In the genomic region with DNA sequence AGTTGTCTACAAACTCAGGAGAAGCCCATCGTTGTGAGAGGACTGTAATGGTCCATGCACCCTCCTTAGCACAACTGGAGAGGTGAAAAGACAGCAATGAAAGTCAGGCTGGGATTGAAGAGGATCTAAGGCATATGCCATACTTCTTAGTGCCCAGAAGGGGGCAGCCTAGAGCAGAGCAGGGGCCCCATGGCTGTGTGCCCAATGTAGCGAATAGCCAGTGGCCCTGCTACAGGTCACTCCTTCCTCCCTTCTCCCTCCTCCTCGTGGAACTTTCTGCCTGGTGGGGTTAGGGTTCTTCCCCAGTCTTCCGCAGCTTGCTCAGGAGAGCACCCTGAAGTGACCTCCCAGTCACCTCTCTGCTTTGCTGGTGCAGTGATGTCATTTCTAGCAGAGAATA, we compare ENCODE assay signal across 8 mouse cellular contexts.
DNase-seq lines count a peak whose midpoint lies in the region; ATAC-seq and TF ChIP-seq lines count a peak whose summit lies in the region.

No protein-coding gene starts in this region.

- no peak overlapping the region for H3K9ac ChIP-seq in midbrain, embryonic 16.5 days (ENCODE audit: low read depth, low read length)
- H3K9ac ChIP-seq in kidney, embryonic 16.5 days (replicated peaks; ENCODE audit: low read length) = no peak overlapping the region

- no peak for TF ChIP-seq POLR2A in cortical plate, adult 2 months (IDR thresholded peaks at IDR 0.05; ENCODE audit: extremely low read depth, insufficient read depth, low read length)

- H3K4me3 ChIP-seq in midbrain, embryonic 10.5 days = no peak overlapping the region
- H3K4me3 ChIP-seq in midbrain, embryonic 16.5 days (ENCODE audit: low read depth, low read length) = no peak overlapping the region
- no peak overlapping the region for H3K4me3 ChIP-seq in cortical plate, adult 2 months (ENCODE audit: insufficient read depth, low read length)
- no peak overlapping the region for H3K4me3 ChIP-seq in kidney, embryonic 16.5 days (ENCODE audit: low read length)

- peak; percentile 56 for TF ChIP-seq CTCF in cortical plate, adult 2 months (IDR thresholded peaks at IDR 0.05; ENCODE audit: extremely low read depth, insufficient read depth, low read length)

- H3K27me3 ChIP-seq in midbrain, embryonic 10.5 days (ENCODE audit: low read depth, poor library complexity, severe bottlenecking) = no peaks in the 10 kb centered on the region
- no peaks in the 10 kb centered on the region for H3K27me3 ChIP-seq in midbrain, embryonic 16.5 days (ENCODE audit: control insufficient read depth, insufficient read depth, low read depth, low read length)
- no peaks in the 10 kb centered on the region for H3K27me3 ChIP-seq in kidney, embryonic 16.5 days (ENCODE audit: insufficient read depth, low read length)

- H3K4me1 ChIP-seq in midbrain, embryonic 10.5 days = peaks cover 21% of the 10 kb centered on the region
- H3K4me1 ChIP-seq in midbrain, embryonic 16.5 days (ENCODE audit: control insufficient read depth, insufficient read depth, low read length) = peaks cover 3% of the 10 kb centered on the region; the same call in 1 of the 2 replicates
- peaks cover 10% of the 10 kb centered on the region for H3K4me1 ChIP-seq in cortical plate, adult 2 months (ENCODE audit: control insufficient read depth, insufficient read depth, low read length)
- no peaks in the 10 kb centered on the region for H3K4me1 ChIP-seq in kidney, embryonic 16.5 days (ENCODE audit: insufficient read depth, low read length)

- H3K27ac ChIP-seq in midbrain, embryonic 10.5 days (replicated peaks) = no peak overlapping the region
- H3K27ac ChIP-seq in midbrain, embryonic 16.5 days (ENCODE audit: low read length) = no peak overlapping the region
- no peak overlapping the region for H3K27ac ChIP-seq in cortical plate, adult 2 months (ENCODE audit: insufficient read depth, low read length)
- no peak overlapping the region for H3K27ac ChIP-seq in kidney, embryonic 16.5 days (ENCODE audit: low read length)

- H3K4me2 ChIP-seq in midbrain, embryonic 16.5 days (ENCODE audit: low read length) = no peak overlapping the region
- no peak overlapping the region for H3K4me2 ChIP-seq in kidney, embryonic 16.5 days (replicated peaks; ENCODE audit: low read depth, low read length)

- H3K36me3 ChIP-seq in midbrain, embryonic 10.5 days = no peaks in the 10 kb centered on the region
- H3K36me3 ChIP-seq in midbrain, embryonic 16.5 days (ENCODE audit: control insufficient read depth, insufficient read depth, low read length) = no peaks in the 10 kb centered on the region
- no peaks in the 10 kb centered on the region for H3K36me3 ChIP-seq in kidney, embryonic 16.5 days (ENCODE audit: insufficient read depth, low read length)

- 16% methylated on average over 4 of the region's 4 CpGs for WGBS in midbrain, embryonic 10.5 days
- WGBS in midbrain, embryonic 16.5 days = 17% methylated on average over 4 of the region's 4 CpGs
- 15% methylated on average over 4 of the region's 4 CpGs for WGBS in kidney, embryonic 16.5 days

- no peak for ATAC-seq in midbrain, embryonic 16.5 days
- ATAC-seq in kidney, embryonic 16.5 days (ENCODE audit: low FRiP score, low TSS enrichment) = 0 out of 2 replicates have a peak, but pooled peaks have one; percentile 39

- H3K9me3 ChIP-seq in midbrain, embryonic 10.5 days (replicated peaks) = no peaks in the 10 kb centered on the region
- H3K9me3 ChIP-seq in midbrain, embryonic 16.5 days (replicated peaks; ENCODE audit: control insufficient read depth, low read length, poor library complexity, severe bottlenecking) = no peaks in the 10 kb centered on the region
- H3K9me3 ChIP-seq in kidney, embryonic 16.5 days (ENCODE audit: low read length) = no peaks in the 10 kb centered on the region

- peak; percentile 31 for DNase-seq in midbrain, embryonic 10.5 days (ENCODE audit: low spot score)
- DNase-seq in WW6 (ENCODE audit: low read depth, low spot score) = peak; percentile 5
- peak; percentile 54 for DNase-seq in mesoderm, embryonic 11.5 days (ENCODE audit: low read depth, low spot score)
- DNase-seq in urinary bladder, adult 18-20 months (ENCODE audit: low spot score in 2 of 2) = no peak
- no peak for DNase-seq in left cerebral cortex, adult 8-10 months (ENCODE audit: low spot score in 2 of 2)

Comparison
In these comparisons a context has a peak if more than half of its experiments do, and no peak if none do; other contexts are left out.
1. DNase-seq: peak in midbrain, embryonic 10.5 days (single experiment), WW6 (single experiment) and mesoderm, embryonic 11.5 days (single experiment); none in urinary bladder, adult 18-20 months (0 of 2) and left cerebral cortex, adult 8-10 months (0 of 2).